Mouse (Mus musculus): Measurements from ENCODE around the gene Arl8a. TPM values are rescaled to one million over a fixed set of nuclear protein-coding genes. Genes with fewer than 3 reads are reported as not detected.

Gene Arl8a
- polyA plus RNA-seq, 1 experiment from 2014 or later = 46.3 TPM

DNA sequence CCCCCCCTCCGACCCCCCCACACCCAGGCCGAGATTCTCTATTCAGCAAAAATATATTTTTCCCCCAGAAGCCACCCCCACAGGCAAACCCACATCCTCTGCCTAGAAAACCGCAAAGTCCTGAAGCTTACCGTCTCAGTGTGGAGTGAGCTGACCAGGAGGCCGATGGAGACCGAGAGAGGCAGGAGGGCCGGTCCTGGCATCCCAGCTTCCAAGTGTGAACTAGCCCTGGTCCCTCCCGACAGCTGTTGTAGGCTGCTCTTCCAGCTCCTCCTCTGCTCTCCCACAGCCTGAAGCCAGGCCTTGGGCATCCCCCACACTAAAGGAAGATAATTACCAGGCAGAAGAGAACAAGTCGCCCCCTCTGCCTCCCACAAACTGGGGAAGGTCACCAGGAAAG, 17.6 kb upstream of the Arl8a start:
- no peaks in the 10 kb centered on the region for H3K27me3 ChIP-seq (ENCODE audit: insufficient read depth, low read length)
- no peaks in the 10 kb centered on the region for H3K9me3 ChIP-seq (ENCODE audit: low read depth, low read length)
- no peak for ATAC-seq (ENCODE audit: insufficient read depth)
- DNase-seq = no peak
- H3K4me3 ChIP-seq (ENCODE audit: low read depth, low read length) = no peak overlapping the region
- no peak overlapping the region for H3K9ac ChIP-seq
- H3K4me1 ChIP-seq (ENCODE audit: insufficient read depth) = peaks cover 13% of the 10 kb centered on the region; the same call in 1 of the 2 replicates
- H3K27ac ChIP-seq (ENCODE audit: low read depth) = no peak overlapping the region
- TF ChIP-seq CTCF (IDR thresholded peaks at IDR 0.05; ENCODE audit: low read depth) = no peak
- 21% methylated on average over 9 of the region's 9 CpGs for WGBS
- no peaks in the 10 kb centered on the region for H3K36me3 ChIP-seq (ENCODE audit: insufficient read depth)
- H3K4me2 ChIP-seq = no peak overlapping the region

DNA sequence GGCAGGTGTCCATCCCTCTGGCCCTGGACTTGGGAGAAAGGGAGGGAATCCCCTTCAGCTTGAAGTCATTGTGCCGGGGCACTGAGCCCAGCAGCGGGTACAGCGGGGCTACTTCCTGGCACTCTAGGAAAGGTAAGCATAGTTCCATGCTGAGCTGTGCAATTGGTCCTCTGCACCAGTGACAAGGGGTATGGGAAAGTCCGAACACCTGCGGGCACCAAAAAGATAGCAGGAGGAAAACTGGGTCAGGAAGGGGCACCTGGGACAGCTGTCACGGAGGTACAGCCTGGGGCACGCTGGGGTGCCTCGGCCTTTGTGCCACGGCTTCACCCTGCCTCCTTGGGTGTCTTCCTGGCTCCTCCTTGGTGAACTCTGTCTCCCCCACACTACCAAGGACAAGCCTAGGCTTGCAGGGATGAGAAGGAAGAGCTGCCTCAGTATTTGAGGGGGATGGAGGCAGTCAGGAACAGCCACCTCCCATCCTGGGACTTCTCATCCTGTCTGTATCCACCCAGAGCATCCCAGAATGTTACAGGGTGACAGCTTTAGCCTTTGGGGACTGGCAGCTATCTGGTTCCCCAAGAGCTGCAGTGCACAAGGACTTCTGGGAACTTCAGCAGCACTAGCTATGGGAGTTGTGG, 17.0 kb upstream of the Arl8a start:
- Histone ChIP-seq H3K4me3 (ENCODE audit: low read depth, low read length) (no peak overlapping the region), H3K9me3 (ENCODE audit: low read depth, low read length) (no peaks in the 10 kb centered on the region), H3K27me3 (ENCODE audit: insufficient read depth, low read length) (no peaks in the 10 kb centered on the region), H3K36me3 (ENCODE audit: insufficient read depth) (no peaks in the 10 kb centered on the region), H3K4me2 (no peak overlapping the region), H3K4me1 (ENCODE audit: insufficient read depth) (peaks cover 13% of the 10 kb centered on the region; the same call in 1 of the 2 replicates), H3K27ac (ENCODE audit: low read depth) (no peak overlapping the region), H3K9ac (no peak overlapping the region)
- 80% methylated on average over 9 of the region's 9 CpGs for WGBS
- ATAC-seq (ENCODE audit: insufficient read depth) = no peak
- DNase-seq = no peak
- no peak for TF ChIP-seq CTCF (IDR thresholded peaks at IDR 0.05; ENCODE audit: low read depth)

DNA sequence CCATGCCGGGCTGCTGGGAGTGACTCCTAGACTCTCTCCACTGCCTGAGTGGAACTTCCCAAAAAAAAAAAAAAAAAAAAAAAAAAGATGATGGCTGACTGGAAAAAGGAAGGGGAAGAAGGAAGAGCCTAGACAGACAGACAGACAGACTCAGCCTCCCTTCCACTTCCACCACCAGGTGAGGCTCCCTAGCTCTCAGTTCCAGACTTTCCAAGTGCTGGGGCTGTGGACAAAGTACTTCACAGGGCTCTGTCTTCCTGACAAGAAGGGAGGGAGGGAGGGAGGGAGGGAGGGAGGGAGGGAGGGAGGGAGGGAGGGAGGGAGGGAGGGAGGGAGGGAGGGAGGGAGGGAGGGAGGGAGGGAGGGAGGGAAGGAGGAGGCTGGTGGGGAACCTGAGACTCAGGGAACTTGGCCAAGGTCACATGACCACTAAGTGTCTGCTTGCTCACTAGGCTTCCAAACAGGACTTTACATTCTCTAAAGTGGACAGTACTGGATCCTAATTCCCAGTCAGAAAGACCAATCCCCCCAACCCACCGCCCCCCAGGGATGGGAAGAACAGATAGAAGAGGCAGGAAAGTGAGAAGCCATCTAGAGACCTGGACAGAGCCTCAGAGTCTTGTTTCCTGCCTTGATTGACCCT, 16.1 kb upstream of the Arl8a start:
- no peak for DNase-seq
- H3K4me1 ChIP-seq (ENCODE audit: insufficient read depth) = peaks cover 13% of the 10 kb centered on the region; the same call in 1 of the 2 replicates
- H3K27me3 ChIP-seq (ENCODE audit: insufficient read depth, low read length) = no peaks in the 10 kb centered on the region
- H3K4me3 ChIP-seq (ENCODE audit: low read depth, low read length) = no peak overlapping the region
- no peak overlapping the region for H3K9ac ChIP-seq
- H3K36me3 ChIP-seq (ENCODE audit: insufficient read depth) = no peaks in the 10 kb centered on the region
- H3K27ac ChIP-seq (ENCODE audit: low read depth) = no peak overlapping the region
- WGBS = 74% methylated on average over 2 of the region's 2 CpGs
- H3K9me3 ChIP-seq (ENCODE audit: low read depth, low read length) = no peaks in the 10 kb centered on the region
- H3K4me2 ChIP-seq = no peak overlapping the region
- no peak for TF ChIP-seq CTCF (IDR thresholded peaks at IDR 0.05; ENCODE audit: low read depth)
- ATAC-seq (ENCODE audit: insufficient read depth) = no peak

DNA sequence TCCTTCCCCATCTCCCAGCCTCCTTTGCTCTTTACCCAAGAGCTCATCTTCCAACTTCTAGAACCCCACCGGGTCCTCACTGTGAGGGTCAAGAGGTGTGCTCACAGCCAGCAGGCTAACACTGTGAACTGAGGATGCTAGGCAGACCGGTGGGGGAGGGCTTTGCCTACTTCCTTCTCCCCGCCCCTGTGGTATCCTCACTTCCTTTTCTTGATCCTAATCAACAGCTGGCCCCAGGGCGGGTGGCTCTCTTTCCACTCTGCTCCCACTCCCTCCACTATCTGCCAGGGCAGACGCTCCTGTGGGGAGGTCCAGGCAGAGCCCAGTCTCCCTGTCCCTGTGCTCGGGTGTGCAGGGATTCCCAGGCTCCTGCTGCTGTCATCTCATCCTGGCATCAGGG, 15.6 kb upstream of the Arl8a start:
- WGBS = 21% methylated on average over 6 of the region's 6 CpGs
- H3K4me2 ChIP-seq = 0 out of 2 replicates have a peak overlapping the region, but pooled peaks have one; percentile 15
- H3K36me3 ChIP-seq (ENCODE audit: insufficient read depth) = no peaks in the 10 kb centered on the region
- H3K4me1 ChIP-seq (ENCODE audit: insufficient read depth) = peaks cover 13% of the 10 kb centered on the region; the same call in 1 of the 2 replicates
- no peaks in the 10 kb centered on the region for H3K27me3 ChIP-seq (ENCODE audit: insufficient read depth, low read length)
- TF ChIP-seq CTCF (IDR thresholded peaks at IDR 0.05; ENCODE audit: low read depth) = no peak
- H3K4me3 ChIP-seq (ENCODE audit: low read depth, low read length) = no peak overlapping the region
- H3K9me3 ChIP-seq (ENCODE audit: low read depth, low read length) = no peaks in the 10 kb centered on the region
- no peak overlapping the region for H3K9ac ChIP-seq
- ATAC-seq (ENCODE audit: insufficient read depth) (no peak), DNase-seq (peak; percentile 42)
- peak overlapping the region; percentile 50; the same call in 1 of the 2 replicates for H3K27ac ChIP-seq (ENCODE audit: low read depth)

DNA sequence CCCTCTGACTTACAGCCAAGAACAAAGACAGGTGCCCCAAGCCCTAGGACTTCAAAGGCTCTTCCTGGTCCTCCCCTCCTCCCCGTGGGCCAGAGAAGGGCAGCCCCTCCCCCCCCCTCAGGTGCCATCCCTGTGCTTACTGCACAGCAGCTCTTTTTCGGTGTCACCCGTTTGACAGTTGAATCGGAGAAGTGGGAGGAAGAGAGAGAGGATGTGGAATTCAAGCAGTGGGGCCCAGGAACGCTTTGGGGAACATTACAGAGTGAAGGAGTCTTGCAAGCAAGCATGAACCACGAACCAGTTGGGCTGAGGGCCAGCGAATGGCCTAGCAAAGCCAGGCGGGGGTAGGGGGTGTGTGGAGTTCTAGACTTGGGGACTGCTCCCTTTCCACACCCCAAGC, 15.1 kb upstream of the Arl8a start:
- Histone ChIP-seq H3K9ac (no peak overlapping the region; the same call in 1 of the 2 replicates), H3K9me3 (ENCODE audit: low read depth, low read length) (no peaks in the 10 kb centered on the region), H3K27ac (ENCODE audit: low read depth) (peak overlapping the region; percentile 50; the same call in 1 of the 2 replicates), H3K4me2 (no peak overlapping the region), H3K4me1 (ENCODE audit: insufficient read depth) (peaks cover 13% of the 10 kb centered on the region; the same call in 1 of the 2 replicates), H3K36me3 (ENCODE audit: insufficient read depth) (no peaks in the 10 kb centered on the region), H3K27me3 (ENCODE audit: insufficient read depth, low read length) (no peaks in the 10 kb centered on the region), H3K4me3 (ENCODE audit: low read depth, low read length) (no peak overlapping the region)
- ATAC-seq (ENCODE audit: insufficient read depth) (no peak), DNase-seq (no peak)
- 26% methylated on average over 8 of the region's 8 CpGs for WGBS
- TF ChIP-seq CTCF (IDR thresholded peaks at IDR 0.05; ENCODE audit: low read depth) = no peak

DNA sequence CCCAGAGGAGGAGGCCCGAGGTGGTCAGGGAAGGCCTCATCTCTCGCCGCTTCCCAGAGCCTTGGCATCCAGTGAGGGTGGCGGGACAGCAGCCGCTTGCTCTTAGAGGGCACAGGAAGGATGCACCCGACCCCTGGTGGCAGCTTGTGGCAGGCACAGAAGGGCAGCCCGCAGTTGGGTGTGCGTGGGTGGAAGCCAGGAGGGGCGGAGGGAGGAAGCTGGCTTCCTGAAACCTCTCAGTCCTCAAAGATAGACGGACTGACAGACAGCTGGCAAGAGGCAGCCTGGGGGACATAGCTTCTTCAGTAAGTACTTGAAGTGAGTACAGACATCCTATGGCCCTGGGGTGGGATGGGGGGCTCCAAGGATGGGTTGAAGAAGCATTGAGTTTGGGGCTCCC, 14.2 kb upstream of the Arl8a start, which contains the start of gene Ptpn7:
Gene Ptpn7, plus strand, starts transcription at position 228 of the 400 bp plus-strand sequence.
- Histone ChIP-seq H3K36me3 (ENCODE audit: insufficient read depth) (no peaks in the 10 kb centered on the region), H3K27me3 (ENCODE audit: insufficient read depth, low read length) (no peaks in the 10 kb centered on the region), H3K4me1 (ENCODE audit: insufficient read depth) (peaks cover 13% of the 10 kb centered on the region; the same call in 1 of the 2 replicates), H3K27ac (ENCODE audit: low read depth) (peak within 1 kb of the TSS; percentile 50; the same call in 1 of the 2 replicates), H3K9ac (no peak within 1 kb of the TSS), H3K4me2 (peak within 1 kb of the TSS; percentile 8; the same call in 1 of the 2 replicates), H3K9me3 (ENCODE audit: low read depth, low read length) (no peaks in the 10 kb centered on the region), H3K4me3 (ENCODE audit: low read depth, low read length) (no peak within 1 kb of the TSS)
- DNase-seq (peak; percentile 74), ATAC-seq (ENCODE audit: insufficient read depth) (no peak)
- TF ChIP-seq CTCF (IDR thresholded peaks at IDR 0.05; ENCODE audit: low read depth) = peak; percentile 85
- 29% methylated on average over 10 of the region's 10 CpGs for WGBS

DNA sequence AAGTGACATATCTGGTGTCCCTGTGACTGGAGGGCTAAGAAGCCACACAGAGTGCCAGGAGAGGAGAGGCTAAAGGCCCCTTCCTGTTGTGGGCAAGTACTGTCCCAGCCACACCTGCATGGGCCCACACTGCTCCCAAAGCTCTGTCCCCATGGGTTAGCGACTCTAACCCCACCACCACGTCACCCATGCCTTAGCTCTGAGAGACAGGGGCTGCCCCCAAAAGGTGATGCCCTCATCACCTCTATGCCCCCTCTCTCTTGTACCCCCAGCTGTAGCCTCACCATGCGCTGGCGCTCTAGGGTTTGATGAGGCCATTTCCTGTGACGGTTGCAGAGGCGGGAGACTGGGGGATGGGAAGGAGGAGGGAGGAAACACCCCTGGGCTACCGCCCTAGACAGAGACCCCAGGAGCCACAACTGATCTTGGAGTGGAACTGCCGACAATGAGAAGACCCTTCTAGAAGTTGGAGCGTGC, 13.7 kb upstream of the Arl8a start:
- H3K27me3 ChIP-seq (ENCODE audit: insufficient read depth, low read length) = no peaks in the 10 kb centered on the region
- DNase-seq = no peak
- WGBS = 83% methylated on average over 9 of the region's 9 CpGs
- no peak for TF ChIP-seq CTCF (IDR thresholded peaks at IDR 0.05; ENCODE audit: low read depth)
- no peaks in the 10 kb centered on the region for H3K36me3 ChIP-seq (ENCODE audit: insufficient read depth)
- no peaks in the 10 kb centered on the region for H3K9me3 ChIP-seq (ENCODE audit: low read depth, low read length)
- H3K4me3 ChIP-seq (ENCODE audit: low read depth, low read length) = no peak overlapping the region
- ATAC-seq (ENCODE audit: insufficient read depth) = no peak
- no peak overlapping the region; the same call in 1 of the 2 replicates for H3K27ac ChIP-seq (ENCODE audit: low read depth)
- peak overlapping the region; percentile 8; the same call in 1 of the 2 replicates for H3K4me2 ChIP-seq
- H3K9ac ChIP-seq = no peak overlapping the region
- H3K4me1 ChIP-seq (ENCODE audit: insufficient read depth) = peaks cover 13% of the 10 kb centered on the region; the same call in 1 of the 2 replicates

Measured in lung, embryonic 14.5 days (tissue).